Mouse (Mus musculus): ENCODE measurements around the gene B3gnt9.

The B3gnt9 gene

GRCm38 (mm10) chr8:105282239-105282638 is 27.3 kb upstream of the B3gnt9 start:
- 94% methylated on average over 4 of the region's 4 CpGs for WGBS

GRCm38 (mm10) chr8:105281821-105282220 is 26.9 kb upstream of the B3gnt9 start:
- 93% methylated on average over 12 of the region's 12 CpGs for WGBS

- WGBS: 84% methylated on average over 3 of the region's 3 CpGs
Measured at GRCm38 (mm10) chr8:105280567-105280966, 25.6 kb upstream of the B3gnt9 start.

GRCm38 (mm10) chr8:105278911-105279334 is 24.0 kb upstream of the B3gnt9 start:
- 5% methylated on average over 28 of the region's 28 CpGs for WGBS

GRCm38 (mm10) chr8:105276292-105277120 is 21.6 kb upstream of the B3gnt9 start:
- WGBS: 4% methylated on average over 30 of the region's 30 CpGs

GRCm38 (mm10) chr8:105275840-105276239 is 20.9 kb upstream of the B3gnt9 start, which contains the start of gene Nol3:
TSS of gene Nol3 (plus strand) at chr8:105276140.
- WGBS: 3% methylated on average over 10 of the region's 10 CpGs

GRCm38 (mm10) chr8:105275387-105275786 is 20.4 kb upstream of the B3gnt9 start:
- WGBS: 8% methylated on average over 11 of the region's 11 CpGs

- 32% methylated on average over 11 of the region's 11 CpGs for WGBS
Measured at GRCm38 (mm10) chr8:105270916-105271186, 15.9 kb upstream of the B3gnt9 start.

- 21% methylated on average over 39 of the region's 39 CpGs for WGBS
Measured at GRCm38 (mm10) chr8:105270101-105270915, 15.4 kb upstream of the B3gnt9 start.

- 3% methylated on average over 42 of the region's 42 CpGs for WGBS
Measured at GRCm38 (mm10) chr8:105269461-105269947, 14.6 kb upstream of the B3gnt9 start, which contains the start of gene Hsf4. TSS of gene Hsf4 (plus strand) at chr8:105269801.

- 6% methylated on average over 10 of the region's 10 CpGs for WGBS
Measured at GRCm38 (mm10) chr8:105269075-105269458, 14.1 kb upstream of the B3gnt9 start.

GRCm38 (mm10) chr8:105268342-105269074 is 13.6 kb upstream of the B3gnt9 start:
- WGBS: 7% methylated on average over 65 of the region's 65 CpGs

- 52% methylated on average over 13 of the region's 13 CpGs for WGBS
Measured at GRCm38 (mm10) chr8:105266775-105267174, 11.8 kb upstream of the B3gnt9 start.

- WGBS: 16% methylated on average over 10 of the region's 10 CpGs
Measured at GRCm38 (mm10) chr8:105265128-105265527, 10.2 kb upstream of the B3gnt9 start.

- WGBS: 2% methylated on average over 54 of the region's 54 CpGs
Measured at GRCm38 (mm10) chr8:105264024-105264982, 9.3 kb upstream of the B3gnt9 start, which contains the start of the genes Tradd and Fbxl8. TSS of gene Tradd (minus strand) at chr8:105264609. TSS of gene Fbxl8 (plus strand) at chr8:105264648.

GRCm38 (mm10) chr8:105263244-105263912 is 8.4 kb upstream of the B3gnt9 start:
- 49% methylated on average over 16 of the region's 16 CpGs for WGBS

- 92% methylated on average over 12 of the region's 12 CpGs for WGBS
Measured at GRCm38 (mm10) chr8:105261326-105261980, 6.5 kb upstream of the B3gnt9 start.

- WGBS: 81% methylated on average over 7 of the region's 7 CpGs
Measured at GRCm38 (mm10) chr8:105260371-105261099, 5.6 kb upstream of the B3gnt9 start.

Data from cerebral cortex, adult 2 months (tissue).